In the genomic region with DNA sequence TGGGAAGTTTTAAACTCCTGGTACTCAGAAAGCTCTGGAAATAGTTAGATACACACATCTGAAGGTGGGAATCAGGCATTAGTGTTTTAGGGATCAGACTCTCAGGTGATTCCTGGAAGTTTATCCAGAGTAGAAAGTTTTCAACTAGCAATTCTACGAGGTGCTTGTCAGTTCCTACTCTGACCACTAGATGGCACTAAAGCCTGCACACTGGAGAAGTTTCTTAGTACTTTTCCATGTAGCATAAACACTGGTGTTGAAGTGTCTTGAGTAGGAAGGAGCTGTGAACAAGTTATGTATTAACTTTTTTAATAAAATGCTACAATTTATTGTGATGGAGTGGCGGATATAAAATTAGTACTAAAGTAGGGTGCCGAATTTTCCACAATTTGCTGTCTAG, we compare ENCODE assay signal across 9 mouse cellular contexts.
DNase-seq lines count a peak whose midpoint lies in the region; ATAC-seq and TF ChIP-seq lines count a peak whose summit lies in the region.
"Had no signal": no experiment of that assay in that cellular context is flagged by ENCODE, and none has a peak within 500 bp of the region (broad histone marks: within the 10 kb centered on the region; RNA-seq: fewer than 3 reads in every experiment).

No protein-coding gene starts in this region.

- no peak for TF ChIP-seq POLR2A in kidney, adult 2 months (IDR thresholded peaks at IDR 0.05; ENCODE audit: low read depth, low read length)

- TF ChIP-seq CTCF in kidney, adult 2 months (conservative IDR thresholded peaks at IDR 0.05; ENCODE audit: insufficient read depth, insufficient read length, low read depth, low read length) = peak; percentile 25; the same call in 1 of the 2 replicates

- DNase-seq in kidney, adult 2 months = peak; percentile 78
- no peak for DNase-seq in kidney, adult 11 months
- DNase-seq in MEL-GATA-1-ER (ENCODE audit: extremely low read depth, low read depth) = peak; percentile 33
- DNase-seq in c-Kit-positive CD71-negative TER-119-negative erythroid progenitor cells, embryonic 14.5 days (ENCODE audit: low read depth) = peak; percentile 35
- DNase-seq in gastrocnemius, postnatal 10 days = peak; percentile 59
- DNase-seq in left cerebral cortex, postnatal 25 days (ENCODE audit: low spot score in 2 of 2) = peak; percentile 55 to 77

- H3K27me3 ChIP-seq in kidney, adult 2 months (replicated peaks; ENCODE audit: control insufficient read depth, insufficient read depth, low read length) = no peaks in the 10 kb centered on the region
- H3K27me3 ChIP-seq: megakaryocyte, embryonic 14.5 days had no signal

- no peaks in the 10 kb centered on the region for H3K4me1 ChIP-seq in kidney, adult 2 months (ENCODE audit: control insufficient read depth, insufficient read depth, low read length)
- H3K4me1 ChIP-seq: megakaryocyte, embryonic 14.5 days had no signal

- H3K27ac ChIP-seq in kidney, adult 2 months (ENCODE audit: insufficient read depth, low read depth, low read length) = no peak overlapping the region

- H3K36me3 ChIP-seq in kidney, adult 2 months (ENCODE audit: control insufficient read depth, insufficient read depth, low read length) = peaks cover 19% of the 10 kb centered on the region

- no peak overlapping the region for H3K4me3 ChIP-seq in kidney, adult 2 months (ENCODE audit: insufficient read depth, low read depth, low read length)
- H3K4me3 ChIP-seq: megakaryocyte, embryonic 14.5 days had no signal

- WGBS in kidney, adult 2 months = 10% methylated on average over 3 of the region's 3 CpGs

- ATAC-seq in neutrophil, adult 5-6 weeks (ENCODE audit: extremely low read depth, insufficient number of reproducible peaks, low FRiP score, poor library complexity, severe bottlenecking) = peak; percentile 72
- ATAC-seq in activated CD4-positive, CD25-positive, alpha-beta regulatory T cell, adult 4 months = no peak

- intact Hi-C loops in left cerebral cortex, postnatal 25 days (cut with DNase I) = loop anchor here (5.0 to 10.0 kb wide), 3 partner anchors 377 to 1982 kb away; no protein-coding TSS in a partner anchor
